Mouse (Mus musculus) kidney, embryonic 14.5 days (tissue): Measurements from ENCODE around the gene Slc6a18. TPM values are rescaled to one million over a fixed set of nuclear protein-coding genes. Genes with fewer than 3 reads are reported as not detected.

Experiments used
- ATAC-seq: fragments of 200-750 bp; cut with Nextera tagmentation; 2 replicates; pipeline ENCODE4 v1.8.0; 2017; ENCODE audit warnings: moderate number of reproducible peaks, mild to moderate bottlenecking, moderate TSS enrichment, moderate library complexity; ENCODE audit not compliant: low FRiP score, low TSS enrichment
- H3K27ac ChIP-seq: fragments of 300-500 bp; sonication (generic); 2 replicates; pipeline ENCODE4 v1.5.1; 2014; ENCODE audit warnings: low read depth, mild to moderate bottlenecking, low read length, moderate library complexity, mixed read lengths
- H3K27me3 ChIP-seq: fragments of 300-500 bp; sonication (generic); 2 replicates; pipeline ENCODE4 v1.6.1; 2014; ENCODE audit warnings: mild to moderate bottlenecking, low read length; ENCODE audit not compliant: control insufficient read depth, insufficient read depth
- H3K36me3 ChIP-seq: fragments of 300-500 bp; sonication (generic); 2 replicates; pipeline ENCODE4 v1.6.1; 2014; ENCODE audit warnings: low read length, mixed read lengths; ENCODE audit not compliant: control insufficient read depth, insufficient read depth
- H3K4me1 ChIP-seq: fragments of 300-500 bp; sonication (generic); 2 replicates; pipeline ENCODE4 v1.6.1; 2014; ENCODE audit warnings: low read length, mixed read lengths; ENCODE audit not compliant: control insufficient read depth, insufficient read depth
- H3K4me2 ChIP-seq: fragments of 300-500 bp; sonication (generic); replicated peaks from 2 replicates; pipeline ENCODE4 v1.6.1; 2014; ENCODE audit warnings: low read depth, mild to moderate bottlenecking, low read length
- H3K4me3 ChIP-seq: fragments of 300-500 bp; sonication (generic); 2 replicates; pipeline ENCODE4 v1.5.1; 2014; ENCODE audit warnings: mild to moderate bottlenecking, low read length
- H3K9ac ChIP-seq: fragments of 300-500 bp; sonication (generic); 2 replicates; pipeline ENCODE4 v1.6.1; 2014; ENCODE audit warnings: low read depth, mild to moderate bottlenecking, low read length, moderate library complexity
- H3K9me3 ChIP-seq: fragments of 300-500 bp; sonication (generic); 2 replicates; pipeline ENCODE4 v1.6.1; 2016; ENCODE audit warnings: low read length; ENCODE audit not compliant: control insufficient read depth
- WGBS: fragments of 180-500 bp; shearing (Covaris S2); extraction: QIAGEN DNeasy Blood & Tissue Kit; methylation state at CpG from one replicate; pipeline ENCODE4 v1.1.7; 2014; 5-methylcytosine and 5-hydroxymethylcytosine counted together
- polyA plus RNA-seq: library from polyadenylated mRNA; unstranded; fragments of >200 nt; fragmentation: Nextera tagmentation; extraction: Ambion mirVana; gene quantifications from 2 replicates; pipeline ENCODE4 v1.2.1, GENCODE M21; 2014

The Slc6a18 gene
- 2.5 and 5.2 TPM in 2 replicates for polyA plus RNA-seq

- no peak for ATAC-seq
- no peaks in the 10 kb centered on the region for H3K36me3 ChIP-seq
- 88% methylated on average over 3 of the region's 3 CpGs for WGBS
These were observed at the start of gene Slc6a18 for GRCm38 (mm10) chr13:73677853-73678252. TSS of gene Slc6a18 (minus strand) at chr13:73678023.

GRCm38 (mm10) chr13:73725315-73725714 is 47.5 kb upstream of the Slc6a18 start:
- ATAC-seq, result no peak
- Histone ChIP-seq H3K27ac (no peak overlapping the region), H3K9ac (no peak overlapping the region), H3K4me1 (no peaks in the 10 kb centered on the region), H3K36me3 (no peaks in the 10 kb centered on the region), H3K4me2 (no peak overlapping the region), H3K9me3 (no peaks in the 10 kb centered on the region), H3K27me3 (no peaks in the 10 kb centered on the region), H3K4me3 (no peak overlapping the region)
- WGBS, result 86% methylated on average over 5 of the region's 5 CpGs

More at GRCm38 (mm10) chr13:73677853-73678252, at the start of gene Slc6a18:
- Histone ChIP-seq H3K9ac (no peak within 1 kb of the TSS), H3K4me1 (no peaks in the 10 kb centered on the region; the same call in 1 of the 2 replicates), H3K27ac (no peak within 1 kb of the TSS), H3K4me2 (no peak within 1 kb of the TSS), H3K9me3 (no peaks in the 10 kb centered on the region), H3K4me3 (no peak within 1 kb of the TSS), H3K27me3 (no peaks in the 10 kb centered on the region)

- no peak overlapping the region for H3K4me3 ChIP-seq
- peak; percentile 60 for ATAC-seq
- no peak overlapping the region for H3K9ac ChIP-seq
- H3K27ac ChIP-seq, result no peak overlapping the region
- no peaks in the 10 kb centered on the region for H3K9me3 ChIP-seq
- H3K4me2 ChIP-seq, result no peak overlapping the region
- no peaks in the 10 kb centered on the region for H3K4me1 ChIP-seq
- no peaks in the 10 kb centered on the region for H3K36me3 ChIP-seq
- 14% methylated on average over 8 of the region's 8 CpGs for WGBS
- no peaks in the 10 kb centered on the region for H3K27me3 ChIP-seq
These were observed 45.4 kb upstream of the Slc6a18 start for GRCm38 (mm10) chr13:73723081-73723668.

GRCm38 (mm10) chr13:73720241-73720640 is 42.4 kb upstream of the Slc6a18 start:
- Histone ChIP-seq H3K9ac (no peak overlapping the region), H3K27me3 (no peaks in the 10 kb centered on the region), H3K4me1 (no peaks in the 10 kb centered on the region), H3K36me3 (no peaks in the 10 kb centered on the region), H3K9me3 (no peaks in the 10 kb centered on the region), H3K4me3 (no peak overlapping the region), H3K27ac (no peak overlapping the region), H3K4me2 (no peak overlapping the region)
- 76% methylated on average over 4 of the region's 4 CpGs for WGBS
- no peak for ATAC-seq

GRCm38 (mm10) chr13:73718225-73718624 is 40.4 kb upstream of the Slc6a18 start:
- H3K27me3 ChIP-seq, result no peaks in the 10 kb centered on the region
- no peaks in the 10 kb centered on the region for H3K36me3 ChIP-seq
- H3K9me3 ChIP-seq, result no peaks in the 10 kb centered on the region
- H3K9ac ChIP-seq, result no peak overlapping the region
- 6% methylated on average over 2 of the region's 2 CpGs for WGBS
- H3K4me2 ChIP-seq, result no peak overlapping the region
- ATAC-seq, result peak; percentile 35; the same call in 1 of the 2 replicates
- no peak overlapping the region for H3K4me3 ChIP-seq
- no peaks in the 10 kb centered on the region for H3K4me1 ChIP-seq
- H3K27ac ChIP-seq, result no peak overlapping the region

GRCm38 (mm10) chr13:73714020-73714419 is 36.2 kb upstream of the Slc6a18 start:
- Histone ChIP-seq H3K4me3 (no peak overlapping the region), H3K4me2 (no peak overlapping the region), H3K9me3 (no peaks in the 10 kb centered on the region), H3K36me3 (no peaks in the 10 kb centered on the region), H3K27me3 (no peaks in the 10 kb centered on the region), H3K4me1 (no peaks in the 10 kb centered on the region), H3K9ac (no peak overlapping the region), H3K27ac (no peak overlapping the region)
- ATAC-seq, result no peak
- 82% methylated on average over 2 of the region's 2 CpGs for WGBS

- Histone ChIP-seq H3K36me3 (no peaks in the 10 kb centered on the region), H3K27ac (no peak overlapping the region), H3K4me2 (no peak overlapping the region), H3K4me1 (no peaks in the 10 kb centered on the region), H3K9ac (no peak overlapping the region), H3K4me3 (no peak overlapping the region), H3K27me3 (no peaks in the 10 kb centered on the region), H3K9me3 (no peaks in the 10 kb centered on the region)
- no peak for ATAC-seq
- WGBS, result 88% methylated on average over 4 of the region's 4 CpGs
These were observed 35.4 kb upstream of the Slc6a18 start for GRCm38 (mm10) chr13:73713204-73713603.

GRCm38 (mm10) chr13:73712228-73712627 is 34.4 kb upstream of the Slc6a18 start:
- Histone ChIP-seq H3K27me3 (no peaks in the 10 kb centered on the region), H3K4me3 (no peak overlapping the region), H3K4me2 (no peak overlapping the region), H3K9me3 (no peaks in the 10 kb centered on the region), H3K4me1 (no peaks in the 10 kb centered on the region), H3K27ac (no peak overlapping the region), H3K36me3 (no peaks in the 10 kb centered on the region), H3K9ac (no peak overlapping the region)
- ATAC-seq, result no peak
- 79% methylated on average over 3 of the region's 3 CpGs for WGBS

GRCm38 (mm10) chr13:73711803-73712202 is 34.0 kb upstream of the Slc6a18 start:
- Histone ChIP-seq H3K27me3 (no peaks in the 10 kb centered on the region), H3K9ac (no peak overlapping the region), H3K9me3 (no peaks in the 10 kb centered on the region), H3K4me2 (no peak overlapping the region), H3K4me3 (no peak overlapping the region), H3K36me3 (no peaks in the 10 kb centered on the region), H3K4me1 (no peaks in the 10 kb centered on the region), H3K27ac (no peak overlapping the region)
- WGBS, result 85% methylated on average over 5 of the region's 5 CpGs
- ATAC-seq, result no peak
